Mouse (Mus musculus): Measurements from ENCODE around the gene Nfkb1. TPM values are rescaled to one million over a fixed set of nuclear protein-coding genes. Genes with fewer than 3 reads are reported as not detected.

The Nfkb1 gene
- total and polyA plus RNA-seq, 3 experiments, result 44.8 to 93.6 (median 59.9) TPM

DNA sequence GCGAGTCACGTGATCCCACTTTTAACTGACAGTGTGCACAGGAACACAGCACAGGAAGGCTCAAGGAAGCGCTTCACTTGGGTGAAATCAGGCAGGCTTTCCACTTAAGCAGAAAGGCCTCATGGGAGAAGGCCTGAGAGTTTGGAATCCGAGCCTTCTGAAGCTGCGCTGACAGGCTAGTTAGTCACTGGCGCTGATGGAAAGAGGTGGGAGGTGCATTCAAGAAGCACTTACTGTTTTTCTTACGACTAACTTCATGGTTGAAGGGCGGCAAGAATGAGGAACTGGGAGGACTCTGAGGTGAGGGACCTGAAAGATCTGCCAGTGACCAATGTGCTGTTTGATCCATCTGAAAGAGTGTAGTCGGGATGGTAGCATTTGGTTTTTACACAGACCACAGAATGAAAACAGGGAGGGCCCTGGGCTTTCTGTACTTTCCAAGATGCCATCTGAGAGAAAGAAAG, 62.6 kb downstream of the Nfkb1 start:
- H3K9me3 ChIP-seq (replicated peaks; ENCODE audit: insufficient read depth, low read length), result no peaks in the 10 kb centered on the region
- no peak overlapping the region for H3K4me3 ChIP-seq (ENCODE audit: control insufficient read depth in 1 of 2, insufficient read depth in 1 of 2, low read depth in 2 of 2, low read length in 2 of 2)
- no peak overlapping the region for H3K27ac ChIP-seq (ENCODE audit: control insufficient read depth, low read depth, low read length)
- H3K4me1 ChIP-seq (ENCODE audit: control insufficient read depth in 1 of 2, insufficient read depth in 2 of 2, low read length in 2 of 2), result peaks cover 0 to 14% of the 10 kb centered on the region in 2 experiments; a peak in 2 of 4 replicates
- no peaks in the 10 kb centered on the region for H3K27me3 ChIP-seq (ENCODE audit: control insufficient read depth in 1 of 2, insufficient read depth in 2 of 2, low read length in 2 of 2)
- TF ChIP-seq MAFK (IDR thresholded peaks at IDR 0.05; ENCODE audit: borderline replicate concordance, low read depth, low read length) (no peak), MAX (IDR thresholded peaks at IDR 0.05; ENCODE audit: low read length) (no peak), USF1 (IDR thresholded peaks at IDR 0.05; ENCODE audit: low read depth, low read length) (no peak), ZNF384 (IDR thresholded peaks at IDR 0.05; ENCODE audit: low read depth, low read length) (no peak), ZC3H11A (IDR thresholded peaks at IDR 0.05; ENCODE audit: low read depth, low read length) (no peak), TAL1 (IDR thresholded peaks at IDR 0.05; ENCODE audit: low read length) (no peak), MAZ (IDR thresholded peaks at IDR 0.05; ENCODE audit: low read depth, low read length) (no peak), TBP (IDR thresholded peaks at IDR 0.05; ENCODE audit: low read depth, low read length) (no peak), MXI1 (IDR thresholded peaks at IDR 0.05; ENCODE audit: low read depth, low read length) (no peak), ZKSCAN1 (IDR thresholded peaks at IDR 0.05; ENCODE audit: low read depth, low read length) (no peak), NRF1 (IDR thresholded peaks at IDR 0.05; ENCODE audit: insufficient read depth, low read depth, low read length, poor library complexity, severe bottlenecking) (no peak)
- DNase-seq (ENCODE audit: low read depth, low spot score), result peak; percentile 35
- peaks cover 0 to 6% of the 10 kb centered on the region in 2 experiments; a peak in 2 of 4 replicates for H3K36me3 ChIP-seq (ENCODE audit: control insufficient read depth in 1 of 2, insufficient read depth in 2 of 2, low read length in 2 of 2)
- no peaks in the 10 kb centered on the region for H3K79me2 ChIP-seq (ENCODE audit: control insufficient read depth, insufficient read depth, low read length, poor library complexity)
- no peak overlapping the region for H3K9ac ChIP-seq (ENCODE audit: control insufficient read depth, low read depth, low read length, poor library complexity, severe bottlenecking)

DNA sequence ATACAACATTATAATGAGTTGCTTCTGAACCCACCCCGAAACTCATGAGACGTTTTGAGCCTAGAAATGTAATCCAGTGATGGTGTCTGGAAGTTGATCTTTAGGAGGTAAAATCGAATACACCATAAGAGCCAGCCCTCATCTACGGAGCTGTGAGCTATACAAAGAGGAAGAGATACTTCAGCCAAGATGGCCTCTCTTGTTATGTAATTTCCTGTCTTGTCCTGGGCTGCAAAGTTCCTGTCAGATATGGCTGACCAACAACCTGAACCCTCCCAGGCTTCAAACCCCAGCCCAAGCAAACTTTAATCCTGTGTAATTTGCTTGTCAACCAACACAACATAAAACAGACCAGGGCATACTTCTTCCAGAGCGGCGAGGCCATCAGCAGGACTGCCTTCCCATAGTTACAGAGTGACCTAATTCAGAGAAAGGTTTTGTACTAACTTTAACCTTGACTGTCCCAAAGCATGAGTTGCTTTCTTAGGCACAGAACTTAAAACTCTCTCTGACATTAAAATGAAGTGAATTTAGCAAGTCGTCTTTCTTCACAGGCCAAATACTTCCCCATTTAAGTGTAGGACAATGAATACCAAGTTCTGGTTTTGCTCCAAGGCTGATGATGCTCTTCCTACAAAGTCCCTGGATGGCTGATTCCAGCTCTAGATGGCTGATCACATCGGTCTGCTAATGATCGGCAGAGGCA, 63.2 kb downstream of the Nfkb1 start:
- TF ChIP-seq TBP (IDR thresholded peaks at IDR 0.05; ENCODE audit: low read depth, low read length), result no peak
- TF ChIP-seq KAT2A (conservative IDR thresholded peaks at IDR 0.05; ENCODE audit: low read depth, low read length), result no peak
- no peak for TF ChIP-seq MAFK (IDR thresholded peaks at IDR 0.05; ENCODE audit: borderline replicate concordance, low read depth, low read length)
- no peak for TF ChIP-seq E2F4 (IDR thresholded peaks at IDR 0.05; ENCODE audit: borderline replicate concordance, low read depth, low read length)
- no peak for TF ChIP-seq UBTF (IDR thresholded peaks at IDR 0.05; ENCODE audit: borderline replicate concordance, insufficient read depth, low read depth, low read length)
- no peak for TF ChIP-seq SMC3 (IDR thresholded peaks at IDR 0.05; ENCODE audit: low read depth, low read length)
- TF ChIP-seq ETS1 (IDR thresholded peaks at IDR 0.05; ENCODE audit: low read depth, low read length), result no peak
- TF ChIP-seq NELFE (IDR thresholded peaks at IDR 0.05; ENCODE audit: low read depth, low read length), result no peak
- TF ChIP-seq RAD21 (IDR thresholded peaks at IDR 0.05; ENCODE audit: low read depth, low read length), result no peak
- TF ChIP-seq ZNF384 (IDR thresholded peaks at IDR 0.05; ENCODE audit: low read depth, low read length), result no peak
- TF ChIP-seq TCF12 (IDR thresholded peaks at IDR 0.05; ENCODE audit: low read depth, low read length), result no peak
- no peak for TF ChIP-seq NRF1 (IDR thresholded peaks at IDR 0.05; ENCODE audit: insufficient read depth, low read depth, low read length, poor library complexity, severe bottlenecking)
- no peak for TF ChIP-seq ZC3H11A (IDR thresholded peaks at IDR 0.05; ENCODE audit: low read depth, low read length)
- TF ChIP-seq TAL1 (IDR thresholded peaks at IDR 0.05; ENCODE audit: low read length), result no peak
- no peak for TF ChIP-seq JUND (IDR thresholded peaks at IDR 0.05; ENCODE audit: low read depth, low read length)
- DNase-seq (ENCODE audit: low read depth, low spot score), result no peak
- Histone ChIP-seq H3K27me3 (ENCODE audit: control insufficient read depth in 1 of 2, insufficient read depth in 2 of 2, low read length in 2 of 2) (no peaks in the 10 kb centered on the region), H3K4me1 (ENCODE audit: control insufficient read depth in 1 of 2, insufficient read depth in 2 of 2, low read length in 2 of 2) (peaks cover 0 to 11% of the 10 kb centered on the region in 2 experiments; a peak in 2 of 4 replicates), H3K9me3 (replicated peaks; ENCODE audit: insufficient read depth, low read length) (no peaks in the 10 kb centered on the region), H3K36me3 (ENCODE audit: control insufficient read depth in 1 of 2, insufficient read depth in 2 of 2, low read length in 2 of 2) (peaks cover 0 to under 1% of the 10 kb centered on the region in 2 experiments; a peak in 2 of 4 replicates), H3K79me2 (ENCODE audit: control insufficient read depth, insufficient read depth, low read length, poor library complexity) (no peaks in the 10 kb centered on the region), H3K27ac (ENCODE audit: control insufficient read depth, low read depth, low read length) (no peak overlapping the region), H3K4me3 (ENCODE audit: control insufficient read depth in 1 of 2, insufficient read depth in 1 of 2, low read depth in 2 of 2, low read length in 2 of 2) (no peak overlapping the region), H3K9ac (ENCODE audit: control insufficient read depth, low read depth, low read length, poor library complexity, severe bottlenecking) (no peak overlapping the region)

All from MEL (cell line).